Mouse (Mus musculus) embryonic facial prominence, embryonic 14.5 days (tissue): Measurements from ENCODE around the gene Adgb. TPM values are rescaled to one million over a fixed set of nuclear protein-coding genes. Genes with fewer than 3 reads are reported as not detected.
A peak's percentile ranks its signal among the peaks of the same experiment; 100 is the strongest.
"Not testable (repeated sequence)": the region's sequence is repeated elsewhere in the genome, so short reads cannot be mapped to it uniquely, and the experiment has no call there.

Experiments
- ATAC-seq: fragments of 200-750 bp; cut with Nextera tagmentation; 2 replicates; pipeline ENCODE4 v1.8.0; 2017; ENCODE audit warnings: low read depth, moderate number of reproducible peaks, moderate TSS enrichment
- DNase-seq: peaks from one replicate; pipeline ENCODE4 v3.0.0-alpha.2; 2015; ENCODE audit warnings: low spot score
- H3K27ac ChIP-seq: fragments of 300-500 bp; sonication (generic); replicated peaks from 2 replicates; pipeline ENCODE4 v1.5.1; 2014; ENCODE audit warnings: low read depth, mild to moderate bottlenecking, low read length, moderate library complexity
- H3K27me3 ChIP-seq: fragments of 300-500 bp; sonication (generic); replicated peaks from 2 replicates; pipeline ENCODE4 v1.6.1; 2014; ENCODE audit warnings: low read length; ENCODE audit not compliant: control insufficient read depth, insufficient read depth
- H3K36me3 ChIP-seq: fragments of 300-500 bp; sonication (generic); 2 replicates; pipeline ENCODE4 v1.6.1; 2014; ENCODE audit warnings: low read length, mixed read lengths; ENCODE audit not compliant: control insufficient read depth, insufficient read depth
- H3K4me1 ChIP-seq: fragments of 300-500 bp; sonication (generic); 2 replicates; pipeline ENCODE4 v1.6.1; 2014; ENCODE audit warnings: antibody characterized with exemption, low read length; ENCODE audit not compliant: control insufficient read depth, insufficient read depth
- H3K4me2 ChIP-seq: fragments of 300-500 bp; sonication (generic); 2 replicates; pipeline ENCODE4 v1.6.1; 2014; ENCODE audit warnings: low read depth, mild to moderate bottlenecking, low read length, moderate library complexity, mixed read lengths
- H3K4me3 ChIP-seq: fragments of 300-500 bp; sonication (generic); 2 replicates; pipeline ENCODE4 v1.5.1; 2014; ENCODE audit warnings: low read depth, mild to moderate bottlenecking, low read length
- H3K9ac ChIP-seq: fragments of 300-500 bp; sonication (generic); 2 replicates; pipeline ENCODE4 v1.6.1; 2014; ENCODE audit warnings: low read depth, mild to moderate bottlenecking, low read length, moderate library complexity, mixed read lengths
- H3K9me3 ChIP-seq: fragments of 300-500 bp; sonication (generic); 2 replicates; pipeline ENCODE4 v1.6.1; 2016; ENCODE audit warnings: low read length; ENCODE audit not compliant: control insufficient read depth
- WGBS: fragments of 180-500 bp; shearing (Covaris S2); extraction: QIAGEN DNeasy Blood & Tissue Kit; methylation state at CpG from one replicate; pipeline ENCODE4 v1.1.7; 2014; 5-methylcytosine and 5-hydroxymethylcytosine counted together
- polyA plus RNA-seq: library from polyadenylated mRNA; unstranded; fragments of >200 nt; fragmentation: Nextera tagmentation; extraction: Ambion mirVana; gene quantifications from 2 replicates; pipeline ENCODE4 v1.2.1, GENCODE M21; 2014

Adgb gene
- polyA plus RNA-seq = 0.26 and 0.47 TPM in 2 replicates

- no peaks in the 10 kb centered on the region for H3K36me3 ChIP-seq
- 4% methylated on average over 21 of the region's 22 CpGs for WGBS
- DNase-seq (peak; percentile 88), ATAC-seq (peak; percentile 96)
- H3K27ac ChIP-seq = no peak within 1 kb of the TSS
- peak within 1 kb of the TSS; percentile 27 for H3K4me3 ChIP-seq
- peaks cover 4% of the 10 kb centered on the region; the same call in 1 of the 2 replicates for H3K4me1 ChIP-seq
- peak within 1 kb of the TSS; percentile 53 for H3K4me2 ChIP-seq
- no peaks in the 10 kb centered on the region for H3K9me3 ChIP-seq
- no peaks in the 10 kb centered on the region for H3K27me3 ChIP-seq
- peak within 1 kb of the TSS; percentile 50 for H3K9ac ChIP-seq
These were observed at the start of gene Adgb for GRCm38 (mm10) chr10:10471961-10472610. Gene Adgb, minus strand, starts transcription at chr10:10472326.

GRCm38 (mm10) chr10:10480139-10480538, 8.0 kb upstream of the Adgb start:
- H3K27ac ChIP-seq = no peak overlapping the region
- H3K4me3 ChIP-seq = no peak overlapping the region
- no peaks in the 10 kb centered on the region for H3K27me3 ChIP-seq
- no peak for ATAC-seq
- H3K9ac ChIP-seq = no peak overlapping the region
- H3K4me2 ChIP-seq = no peak overlapping the region
- H3K36me3 ChIP-seq = no peaks in the 10 kb centered on the region
- whole genome bisulfite sequencing = 79% methylated on average over 1 of the region's 1 CpGs
- no peaks in the 10 kb centered on the region for H3K9me3 ChIP-seq
- DNase-seq = no peak
- no peaks in the 10 kb centered on the region for H3K4me1 ChIP-seq

- not testable (repeated sequence) for H3K4me1 ChIP-seq, H3K4me2 ChIP-seq, H3K27me3 ChIP-seq, H3K36me3 ChIP-seq, H3K9me3 ChIP-seq, H3K9ac ChIP-seq, ATAC-seq, H3K4me3 ChIP-seq, H3K27ac ChIP-seq, DNase-seq
- WGBS = 61% methylated on average over 10 of the region's 10 CpGs
These were observed 5.3 kb upstream of the Adgb start for GRCm38 (mm10) chr10:10477429-10477828.

- DNase-seq (peak; percentile 30), ATAC-seq (no peak)
- Histone ChIP-seq H3K4me1 (peaks cover 4% of the 10 kb centered on the region; the same call in 1 of the 2 replicates), H3K9me3 (no peaks in the 10 kb centered on the region), H3K4me2 (no peak overlapping the region), H3K36me3 (no peaks in the 10 kb centered on the region), H3K4me3 (no peak overlapping the region), H3K27ac (no peak overlapping the region), H3K9ac (no peak overlapping the region), H3K27me3 (no peaks in the 10 kb centered on the region)
- 53% methylated on average over 5 of the region's 5 CpGs for WGBS
These were observed 4.8 kb upstream of the Adgb start for GRCm38 (mm10) chr10:10476956-10477355.

GRCm38 (mm10) chr10:10476549-10476948, 4.4 kb upstream of the Adgb start:
- H3K36me3 ChIP-seq = no peaks in the 10 kb centered on the region
- H3K4me2 ChIP-seq = no peak overlapping the region
- DNase-seq (no peak), ATAC-seq (no peak)
- H3K9ac ChIP-seq = no peak overlapping the region
- no peaks in the 10 kb centered on the region for H3K27me3 ChIP-seq
- no peak overlapping the region for H3K27ac ChIP-seq
- H3K4me1 ChIP-seq = peaks cover 4% of the 10 kb centered on the region; the same call in 1 of the 2 replicates
- H3K4me3 ChIP-seq = no peak overlapping the region
- WGBS = 79% methylated on average over 2 of the region's 2 CpGs
- no peaks in the 10 kb centered on the region for H3K9me3 ChIP-seq

- Histone ChIP-seq H3K9ac (no peak overlapping the region), H3K4me1 (peaks cover 4% of the 10 kb centered on the region; the same call in 1 of the 2 replicates), H3K4me2 (no peak overlapping the region), H3K27ac (no peak overlapping the region), H3K36me3 (no peaks in the 10 kb centered on the region), H3K9me3 (no peaks in the 10 kb centered on the region), H3K27me3 (no peaks in the 10 kb centered on the region), H3K4me3 (no peak overlapping the region)
- no peak for ATAC-seq
- no peak for DNase-seq
- 51% methylated on average over 6 of the region's 6 CpGs for WGBS
These were observed 3.2 kb downstream of the Adgb start for GRCm38 (mm10) chr10:10468699-10469547.

- DNase-seq (no peak), ATAC-seq (no peak)
- Histone ChIP-seq H3K27ac (no peak overlapping the region), H3K27me3 (no peaks in the 10 kb centered on the region), H3K4me1 (no peaks in the 10 kb centered on the region), H3K36me3 (no peaks in the 10 kb centered on the region), H3K4me2 (no peak overlapping the region), H3K9me3 (no peaks in the 10 kb centered on the region), H3K9ac (no peak overlapping the region), H3K4me3 (no peak overlapping the region)
- 58% methylated on average over 2 of the region's 2 CpGs for WGBS
These were observed 12.0 kb downstream of the Adgb start for GRCm38 (mm10) chr10:10460113-10460512.

- WGBS = 79% methylated on average over 5 of the region's 5 CpGs
- no peak for DNase-seq
- Histone ChIP-seq H3K27ac (no peak overlapping the region), H3K36me3 (no peaks in the 10 kb centered on the region), H3K4me2 (no peak overlapping the region), H3K4me3 (no peak overlapping the region), H3K9ac (no peak overlapping the region), H3K4me1 (no peaks in the 10 kb centered on the region), H3K9me3 (no peaks in the 10 kb centered on the region), H3K27me3 (no peaks in the 10 kb centered on the region)
- ATAC-seq = no peak; the same call in 1 of the 2 replicates
These were observed 15.1 kb downstream of the Adgb start for GRCm38 (mm10) chr10:10456991-10457390.
